Mouse (Mus musculus): Measurements from ENCODE around the gene Efcab3.
"Not testable (repeated sequence)": the region's sequence is repeated elsewhere in the genome, so short reads cannot be mapped to it uniquely, and the experiment has no call there.

Efcab3 gene

DNA sequence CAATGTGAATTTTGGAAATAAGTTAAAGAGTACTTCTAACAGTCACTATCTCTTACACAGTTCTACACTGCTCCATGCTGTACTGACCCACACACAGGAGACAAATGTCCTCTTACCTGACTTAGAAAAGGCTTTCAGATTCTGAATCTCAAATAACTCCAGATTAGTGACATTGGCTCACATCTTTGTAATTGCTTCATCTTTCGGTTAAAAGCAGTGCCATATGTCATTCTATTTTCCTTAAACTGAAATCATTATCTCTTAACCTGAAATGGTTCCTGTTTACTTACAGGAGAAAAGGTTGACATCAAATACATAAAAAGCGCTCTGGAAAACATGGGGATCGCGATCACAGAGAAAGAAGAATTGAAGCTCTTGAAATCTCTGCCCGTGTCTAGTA lies at the start of gene Efcab3:
Gene Efcab3, plus strand, starts transcription at position 301 of the 400 bp plus-strand sequence.
- no peak for DNase-seq (ENCODE audit: low spot score in 2 of 2)

DNA sequence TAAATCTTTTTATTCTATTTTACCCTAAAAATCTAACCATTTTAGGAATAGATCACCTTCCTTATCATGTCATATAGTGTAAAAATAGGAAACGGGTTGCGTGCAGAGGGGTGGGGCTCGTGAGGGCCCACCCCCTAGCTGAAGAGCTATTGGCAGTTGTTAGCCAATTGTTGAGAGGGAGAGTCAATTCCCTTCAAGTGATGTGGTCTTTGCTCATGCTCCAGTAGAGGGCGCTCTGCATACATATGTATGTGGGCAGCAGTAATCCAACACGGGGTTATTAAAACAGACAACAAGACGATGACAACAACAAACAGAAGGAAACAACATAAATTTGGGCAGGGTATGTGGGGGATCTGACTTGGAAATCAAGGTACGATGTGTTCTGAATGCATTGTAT lies 42.3 kb upstream of the Efcab3 start:
- DNase-seq (ENCODE audit: low spot score in 2 of 2) = no peak

DNA sequence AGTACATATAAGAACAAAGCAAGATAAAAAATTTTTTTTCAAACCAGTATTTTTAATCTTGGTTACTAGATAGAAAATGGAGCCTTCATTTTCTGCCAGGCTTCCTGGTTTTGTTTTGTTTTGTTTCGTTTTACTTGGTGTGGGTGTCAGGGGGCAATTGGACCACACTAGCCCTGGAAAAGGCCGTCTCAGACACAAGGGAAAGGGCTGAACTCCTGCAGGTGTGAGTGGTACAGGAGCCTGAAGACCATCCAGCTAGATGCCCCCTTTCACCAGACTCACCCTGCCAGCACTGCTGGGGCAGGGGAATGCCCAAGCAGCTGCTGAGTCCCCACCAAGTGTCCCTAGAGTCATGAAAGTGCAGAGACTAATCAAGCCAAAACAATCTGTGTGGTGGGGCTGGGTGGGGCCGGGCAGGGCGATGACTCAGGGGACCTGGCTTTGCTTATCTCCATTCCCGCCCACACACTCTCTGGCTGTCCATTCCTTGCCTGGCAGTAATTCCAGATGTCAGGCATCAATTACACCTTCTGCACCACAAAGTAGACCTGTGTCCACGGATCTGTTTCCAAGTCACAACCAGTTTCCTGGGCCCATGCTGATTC lies 34.5 kb upstream of the Efcab3 start:
- DNase-seq (ENCODE audit: low spot score in 2 of 2) = no peak

- DNase-seq (ENCODE audit: low spot score in 2 of 2) = no peak
Observed at GRCm38 (mm10) chr11:105029525-105029924, 33.9 kb upstream of the Efcab3 start.

- no peak for DNase-seq (ENCODE audit: low spot score in 2 of 2)
Observed at GRCm38 (mm10) chr11:105030229-105030628, 33.2 kb upstream of the Efcab3 start.

GRCm38 (mm10) chr11:105031103-105031502 lies 32.3 kb upstream of the Efcab3 start:
- peak; percentile 30 to 38 for DNase-seq (ENCODE audit: low spot score in 2 of 2)

DNA sequence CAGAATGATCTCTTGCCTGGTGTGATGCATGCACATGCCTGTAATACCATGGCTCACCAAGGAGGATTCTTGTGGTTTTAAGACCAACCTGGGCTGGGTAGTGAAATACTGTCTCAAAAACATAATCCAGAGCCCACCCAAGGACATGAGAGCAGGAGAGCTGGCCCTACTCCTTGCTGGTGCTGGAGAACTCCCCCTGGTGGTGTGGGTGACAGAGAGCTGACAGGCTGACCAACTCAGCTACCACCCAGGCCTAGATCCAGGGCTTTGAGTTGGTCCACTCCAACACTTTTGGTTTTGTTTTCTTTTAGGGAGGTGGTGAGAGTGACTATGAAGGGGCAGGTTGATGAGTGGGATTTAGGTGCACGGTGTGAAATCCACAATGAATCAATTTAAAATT lies 28.3 kb upstream of the Efcab3 start:
- DNase-seq (ENCODE audit: low spot score in 2 of 2) = no peak

- not testable (repeated sequence) for DNase-seq (ENCODE audit: low spot score in 2 of 2)
Observed at GRCm38 (mm10) chr11:105112448-105112847, 49.1 kb downstream of the Efcab3 start.

GRCm38 (mm10) chr11:105117814-105118213 lies 54.4 kb downstream of the Efcab3 start:
- DNase-seq (ENCODE audit: low spot score in 2 of 2) = no peak

- no peak for DNase-seq (ENCODE audit: low spot score in 2 of 2)
Observed at GRCm38 (mm10) chr11:105120551-105121061, 57.2 kb downstream of the Efcab3 start.

GRCm38 (mm10) chr11:105121792-105122191 lies 58.4 kb downstream of the Efcab3 start:
- not testable (repeated sequence) for DNase-seq (ENCODE audit: low spot score in 2 of 2)

GRCm38 (mm10) chr11:105123986-105124385 lies 60.6 kb downstream of the Efcab3 start:
- peak in 1 of 2 experiments; percentile 42 for DNase-seq (ENCODE audit: low spot score in 2 of 2)

- DNase-seq (ENCODE audit: low spot score in 2 of 2) = peak; percentile 92
Observed at GRCm38 (mm10) chr11:105125735-105126519, 62.5 kb downstream of the Efcab3 start, which contains the start of gene Mettl2. Gene Mettl2 (plus strand): TSS chr11:105126425.

- peak in 1 of 2 experiments; percentile 42 for DNase-seq (ENCODE audit: low spot score in 2 of 2)
Observed at GRCm38 (mm10) chr11:105126520-105127029, 63.2 kb downstream of the Efcab3 start.

GRCm38 (mm10) chr11:105135692-105136091 lies 72.3 kb downstream of the Efcab3 start:
- no peak for DNase-seq (ENCODE audit: low spot score in 2 of 2)

DNA sequence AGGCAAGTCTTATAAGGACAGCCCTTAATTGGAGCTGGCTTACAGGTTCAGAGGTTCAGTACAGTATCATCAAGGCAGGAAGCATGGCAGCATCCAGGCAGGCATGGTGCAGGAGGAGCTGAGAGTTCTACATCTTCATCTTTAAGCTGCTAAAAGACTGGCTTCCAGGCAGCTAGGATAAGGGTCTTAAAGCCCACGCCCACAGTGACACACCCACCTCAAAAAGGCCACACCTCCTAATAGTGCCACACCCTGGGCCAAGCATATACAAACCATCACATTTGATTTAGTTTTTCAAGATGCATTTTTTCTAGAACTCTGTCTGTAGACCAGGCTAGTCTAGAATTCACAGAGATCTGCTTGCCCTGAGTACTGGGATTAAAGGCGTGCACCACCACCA lies 73.9 kb downstream of the Efcab3 start:
- not testable (repeated sequence) for DNase-seq (ENCODE audit: low spot score in 2 of 2)

DNA sequence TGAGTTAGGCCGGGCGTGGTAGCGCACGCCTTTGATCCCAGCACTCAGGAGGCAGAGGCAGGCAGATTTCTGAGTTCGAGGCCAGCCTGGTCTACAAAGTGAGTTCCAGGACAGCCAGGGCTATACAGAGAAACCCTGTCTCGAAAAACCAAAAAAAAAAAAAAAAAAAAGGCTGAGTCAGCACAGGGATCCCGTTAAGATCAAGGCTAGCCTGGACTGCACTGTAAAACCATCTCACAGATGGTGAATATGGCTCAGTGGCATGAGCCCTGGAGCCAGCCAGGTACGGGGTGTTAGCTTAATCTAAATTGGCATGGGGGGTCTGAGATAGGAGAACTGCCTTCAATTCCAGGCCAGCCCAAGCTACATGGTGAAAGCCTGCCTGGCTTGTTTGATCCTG lies 77.1 kb downstream of the Efcab3 start:
- not testable (repeated sequence) for DNase-seq (ENCODE audit: low spot score in 2 of 2)

DNA sequence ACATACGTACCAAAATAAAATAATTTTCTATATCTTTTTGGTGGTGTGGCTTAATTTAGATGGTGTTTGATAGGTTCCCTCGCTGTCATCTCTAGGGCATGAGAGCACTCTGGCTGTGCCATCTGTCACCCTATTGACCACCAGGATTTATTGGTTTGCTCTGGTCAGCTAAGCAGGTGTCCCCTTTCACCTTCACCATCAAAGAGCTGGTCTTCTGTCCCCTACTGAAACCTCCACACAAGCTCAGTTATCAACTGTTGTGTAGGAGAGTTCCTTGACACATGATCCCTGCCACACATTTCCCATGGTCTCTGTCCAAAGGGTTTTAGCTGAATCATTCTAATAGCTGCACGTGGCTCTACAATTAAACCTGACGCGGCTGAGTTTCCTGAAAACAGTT lies 77.7 kb downstream of the Efcab3 start:
- DNase-seq (ENCODE audit: low spot score in 2 of 2) = no peak

DNA sequence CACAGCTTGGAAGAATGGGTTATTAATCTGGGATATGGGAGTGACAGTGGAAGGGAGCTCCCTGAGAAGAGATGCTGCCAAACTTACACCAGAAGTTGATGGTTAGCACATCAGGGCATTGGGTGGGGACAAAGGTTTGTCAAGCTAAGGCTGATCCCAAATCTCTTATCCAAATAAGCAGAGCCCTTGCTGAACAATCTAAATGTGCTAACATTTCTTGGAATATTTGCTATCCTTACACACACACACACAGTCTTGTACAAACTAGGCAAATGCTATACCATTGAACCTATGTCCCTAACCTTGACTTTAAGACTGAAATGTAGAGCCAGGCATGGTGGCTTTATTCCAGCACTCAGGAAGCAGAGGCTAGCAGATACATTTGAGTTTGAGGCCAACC lies 80.2 kb downstream of the Efcab3 start:
- no peak for DNase-seq (ENCODE audit: low spot score in 2 of 2)

GRCm38 (mm10) chr11:105144084-105144483 lies 80.7 kb downstream of the Efcab3 start:
- no peak for DNase-seq (ENCODE audit: low spot score in 2 of 2)

DNA sequence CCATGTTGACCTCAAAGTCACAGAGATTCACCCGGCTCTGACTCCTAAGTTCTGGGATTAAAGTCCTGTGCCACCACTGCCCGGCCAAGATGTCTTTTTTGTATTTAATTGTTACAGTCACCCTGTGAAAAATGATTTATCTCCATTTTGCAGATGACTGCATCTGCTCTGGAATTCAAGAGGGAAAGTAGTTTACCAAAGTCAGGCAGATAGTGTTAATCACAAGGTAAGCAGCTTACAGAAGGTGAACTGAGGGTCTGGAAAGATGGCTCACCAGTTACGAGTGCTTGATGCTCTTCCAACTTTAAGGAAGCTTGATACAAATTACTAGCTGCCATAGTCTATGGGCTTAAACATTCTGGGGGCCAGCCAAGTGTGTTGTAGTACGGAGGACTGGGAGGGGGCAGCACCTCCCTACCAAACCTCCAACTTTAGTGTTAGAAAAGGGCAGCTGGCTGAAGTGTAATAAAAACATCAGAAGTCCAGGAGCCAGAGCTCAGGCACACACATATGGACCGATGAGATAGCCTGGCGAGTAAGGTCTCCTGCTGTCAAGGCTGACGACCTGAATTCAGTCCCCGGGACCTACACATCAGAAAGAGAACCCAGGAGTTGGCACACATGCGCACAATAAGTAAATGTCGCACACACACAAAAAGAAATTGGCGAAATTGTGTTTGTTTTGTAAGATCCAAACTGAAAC lies 81.3 kb downstream of the Efcab3 start:
- no peak for DNase-seq (ENCODE audit: low spot score in 2 of 2)

GRCm38 (mm10) chr11:105145211-105145610 lies 81.8 kb downstream of the Efcab3 start:
- no peak for DNase-seq (ENCODE audit: low spot score in 2 of 2)
